Mouse (Mus musculus) liver, adult 2 months (tissue): ENCODE results near the gene Rngtt. TPM values are rescaled to one million over a fixed set of nuclear protein-coding genes. Genes with fewer than 3 reads are reported as not detected.

Experiments used
- DNase-seq: peaks from one replicate; pipeline ENCODE4 v3.0.0-alpha.2; 2011; ENCODE audit warnings: low read depth, low spot score; ENCODE audit errors: extremely low read depth
- H3K27ac ChIP-seq: fragments of 200-500 bp; replicated peaks from 2 replicates; pipeline ENCODE4 v1.5.1; 2012; ENCODE audit warnings: low read depth, mild to moderate bottlenecking, control low read depth, inconsistent platforms, low read length; ENCODE audit not compliant: insufficient read depth
- H3K27me3 ChIP-seq: fragments of 200-500 bp; 2 replicates; pipeline ENCODE4 v1.6.1; 2012; ENCODE audit warnings: mild to moderate bottlenecking, moderate library complexity, low read length, inconsistent platforms; ENCODE audit not compliant: control insufficient read depth, insufficient read depth
- H3K36me3 ChIP-seq: fragments of 200-500 bp; 2 replicates; pipeline ENCODE4 v1.6.1; 2012; ENCODE audit warnings: low read length, inconsistent platforms; ENCODE audit not compliant: control insufficient read depth, insufficient read depth
- H3K4me1 ChIP-seq: fragments of 200-500 bp; 2 replicates; pipeline ENCODE4 v1.6.1; 2011; ENCODE audit warnings: low read length; ENCODE audit not compliant: control insufficient read depth, insufficient read depth
- H3K4me3 ChIP-seq: fragments of 200-500 bp; 2 replicates; pipeline ENCODE4 v1.5.1; 2011; ENCODE audit warnings: low read depth, mild to moderate bottlenecking, control low read depth, low read length, moderate library complexity; ENCODE audit not compliant: insufficient read depth
- H3K79me2 ChIP-seq: fragments of 200-500 bp; 2 replicates; pipeline ENCODE4 v1.6.1; 2012; ENCODE audit warnings: inconsistent platforms, mild to moderate bottlenecking, low read length, moderate library complexity; ENCODE audit not compliant: control insufficient read depth, insufficient read depth
- H3K9ac ChIP-seq: fragments of 200-500 bp; 2 replicates; pipeline ENCODE4 v1.6.1; 2012; ENCODE audit warnings: low read depth, mild to moderate bottlenecking, control low read depth, inconsistent platforms, low read length
- CTCF ChIP-seq: fragments of 200-500 bp; IDR thresholded peaks from 2 replicates; pipeline ENCODE4 v1.5.1; 2011; ENCODE audit warnings: low read depth, low read length, control low read depth
- POLR2A ChIP-seq: fragments of 200-500 bp; IDR thresholded peaks from 2 replicates; pipeline ENCODE4 v1.6.1; 2011; ENCODE audit warnings: low read length, control low read depth; ENCODE audit not compliant: insufficient read depth; ENCODE audit errors: extremely low read depth
- WGBS: fragments of 180-500 bp; shearing (Covaris S2); methylation state at CpG from one replicate; pipeline ENCODE4 v1.1.7; 2018; 5-methylcytosine and 5-hydroxymethylcytosine counted together
- polyA plus RNA-seq: library from polyadenylated mRNA; depleted of rRNA; stranded (reverse); fragments of >200 nt; gene quantifications from 2 replicates; pipeline ENCODE4 v1.2.3, GENCODE M21; 2012
- total RNA-seq: library from RNA; depleted of rRNA; stranded (reverse); fragments of >200 nt; gene quantifications from 2 replicates; pipeline ENCODE4 v1.2.3, GENCODE M21; 2014

Gene Rngtt
- total and polyA plus RNA-seq, 2 experiments = 1.3 to 6.8 TPM

- DNase-seq = no peak
- no peak overlapping the region for H3K9ac ChIP-seq
- H3K27ac ChIP-seq = no peak overlapping the region
- no peaks in the 10 kb centered on the region for H3K4me1 ChIP-seq
- H3K79me2 ChIP-seq = no peaks in the 10 kb centered on the region
- WGBS = 96% methylated on average over 8 of the region's 8 CpGs
- TF ChIP-seq CTCF (no peak), POLR2A (no peak)
- H3K4me3 ChIP-seq = no peak overlapping the region
- no peaks in the 10 kb centered on the region; the same call in 1 of the 2 replicates for H3K36me3 ChIP-seq
- H3K27me3 ChIP-seq = no peaks in the 10 kb centered on the region
Measured at GRCm38 (mm10) chr4:33478011-33478785, 168.1 kb downstream of the Rngtt start.

DNA sequence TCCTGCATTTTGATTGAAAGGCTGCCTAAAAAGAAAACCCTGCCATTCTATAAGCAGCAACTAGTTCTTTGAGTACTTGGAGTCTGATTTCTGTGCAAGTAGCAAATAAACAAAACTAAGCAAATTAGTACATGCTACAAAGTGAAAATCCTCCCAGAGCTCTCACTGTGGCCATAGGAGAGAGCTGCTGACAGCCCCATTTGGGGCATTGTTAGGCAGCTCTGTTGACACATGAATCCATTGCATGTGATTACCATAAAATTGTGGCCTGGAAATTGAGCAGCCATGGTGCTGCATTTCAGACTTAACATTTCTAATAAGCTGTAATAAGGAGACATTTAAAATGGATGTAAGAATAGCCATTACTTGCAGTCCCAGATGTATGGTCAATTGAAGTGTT lies 171.6 kb downstream of the Rngtt start:
- Histone ChIP-seq H3K27me3 (no peaks in the 10 kb centered on the region), H3K9ac (no peak overlapping the region), H3K27ac (no peak overlapping the region), H3K4me3 (no peak overlapping the region), H3K79me2 (no peaks in the 10 kb centered on the region), H3K4me1 (no peaks in the 10 kb centered on the region), H3K36me3 (no peaks in the 10 kb centered on the region; the same call in 1 of the 2 replicates)
- DNase-seq = no peak
- no peak for TF ChIP-seq CTCF
- TF ChIP-seq POLR2A = no peak

- no peaks in the 10 kb centered on the region for H3K36me3 ChIP-seq
- WGBS = 94% methylated on average over 1 of the region's 1 CpGs
- H3K27ac ChIP-seq = no peak overlapping the region
- no peaks in the 10 kb centered on the region for H3K79me2 ChIP-seq
- no peak overlapping the region for H3K4me3 ChIP-seq
- H3K27me3 ChIP-seq = no peaks in the 10 kb centered on the region
- no peak for TF ChIP-seq CTCF
- peaks cover 7% of the 10 kb centered on the region; the same call in 1 of the 2 replicates for H3K4me1 ChIP-seq
- H3K9ac ChIP-seq = no peak overlapping the region
- DNase-seq = no peak
Measured at GRCm38 (mm10) chr4:33486050-33486449, 175.9 kb downstream of the Rngtt start.

- no peaks in the 10 kb centered on the region for H3K79me2 ChIP-seq
- TF ChIP-seq CTCF (no peak), POLR2A (no peak)
Measured at GRCm38 (mm10) chr4:33491108-33491507, 181.0 kb downstream of the Rngtt start.

GRCm38 (mm10) chr4:33494377-33494776 lies 184.3 kb downstream of the Rngtt start:
- Histone ChIP-seq H3K79me2 (no peaks in the 10 kb centered on the region), H3K9ac (no peak overlapping the region), H3K27ac (no peak overlapping the region), H3K4me1 (peaks cover 7% of the 10 kb centered on the region; the same call in 1 of the 2 replicates), H3K27me3 (no peaks in the 10 kb centered on the region), H3K36me3 (no peaks in the 10 kb centered on the region), H3K4me3 (no peak overlapping the region)
- no peak for DNase-seq
- TF ChIP-seq CTCF (no peak), POLR2A (no peak)
- 98% methylated on average over 2 of the region's 2 CpGs for WGBS

More at GRCm38 (mm10) chr4:33491108-33491507, 181.0 kb downstream of the Rngtt start:
- Histone ChIP-seq H3K27ac (no peak overlapping the region), H3K4me3 (no peak overlapping the region), H3K27me3 (no peaks in the 10 kb centered on the region), H3K36me3 (no peaks in the 10 kb centered on the region), H3K9ac (no peak overlapping the region), H3K4me1 (peaks cover 7% of the 10 kb centered on the region; the same call in 1 of the 2 replicates)
- 15% methylated on average over 1 of the region's 1 CpGs for WGBS
- peak; percentile 59 for DNase-seq

DNA sequence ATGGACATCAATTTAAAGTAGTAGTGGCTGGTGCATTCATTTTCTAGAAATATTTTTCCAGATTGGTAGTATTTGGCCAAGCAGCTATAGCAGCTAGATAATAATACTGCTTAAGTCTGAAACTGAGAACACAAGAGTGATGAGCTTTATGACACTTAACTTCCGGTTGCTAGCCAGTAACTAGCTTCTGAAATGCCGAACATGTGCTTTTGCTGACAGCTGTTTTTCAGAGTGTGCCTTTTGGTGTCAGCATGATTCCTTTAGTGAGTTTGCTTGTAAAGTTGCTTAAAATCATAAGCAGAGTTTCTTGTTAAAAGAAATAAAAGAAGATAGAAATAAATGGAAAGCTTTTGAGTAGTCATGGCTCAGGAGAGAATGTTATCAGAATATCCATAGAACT lies 186.9 kb downstream of the Rngtt start:
- TF ChIP-seq POLR2A (no peak), CTCF (no peak)
- H3K4me3 ChIP-seq = no peak overlapping the region
- H3K36me3 ChIP-seq = peaks cover 4% of the 10 kb centered on the region; the same call in 1 of the 2 replicates
- H3K27ac ChIP-seq = no peak overlapping the region
- no peaks in the 10 kb centered on the region for H3K4me1 ChIP-seq
- no peak for DNase-seq
- no peak overlapping the region for H3K9ac ChIP-seq
- H3K79me2 ChIP-seq = no peaks in the 10 kb centered on the region
- 68% methylated on average over 2 of the region's 2 CpGs for WGBS
- no peaks in the 10 kb centered on the region for H3K27me3 ChIP-seq
